Comparison of ENCODE assay signal across 11 mouse cellular contexts in the genomic region with DNA sequence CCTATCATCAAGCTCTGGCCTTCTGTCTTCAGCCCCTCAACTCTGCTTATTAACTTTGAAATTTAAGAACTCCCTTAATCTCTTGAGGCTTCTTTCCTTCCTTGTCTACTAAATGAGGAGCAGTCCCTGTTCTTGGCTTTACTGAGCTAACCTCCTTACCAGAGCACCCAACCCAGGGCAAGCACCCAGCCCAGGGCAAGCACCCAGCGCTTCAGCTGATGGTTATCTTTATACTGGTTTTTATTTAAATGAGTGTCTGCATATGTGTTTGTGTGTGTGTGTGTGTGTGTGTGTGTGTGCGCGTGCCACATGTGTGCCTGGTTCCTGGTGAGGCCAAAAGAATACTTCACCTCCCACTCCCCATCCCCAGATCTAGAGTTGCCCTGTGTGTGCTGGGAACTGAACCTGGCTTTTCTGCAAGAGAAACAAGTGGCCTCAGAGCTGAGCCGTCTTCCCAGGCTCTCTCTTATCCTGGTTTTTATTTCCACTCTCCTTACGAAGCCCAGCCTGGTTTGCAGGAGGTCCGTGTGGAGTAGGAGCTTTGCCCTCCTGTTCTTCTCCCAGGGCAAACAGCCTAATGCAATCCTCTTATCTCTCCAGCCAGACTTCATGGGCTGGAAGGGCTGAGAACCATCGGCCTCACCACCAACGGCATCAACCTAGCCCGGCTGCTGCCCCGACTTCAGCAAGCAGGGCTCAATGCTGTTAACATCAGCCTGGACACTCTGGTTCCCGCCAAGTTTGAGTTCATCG. TPM values are rescaled to one million over a fixed set of nuclear protein-coding genes. Genes with fewer than 3 reads are reported as not detected.
DNase-seq lines count a peak whose midpoint lies in the region; ATAC-seq and TF ChIP-seq lines count a peak whose summit lies in the region.
"Had no signal": no experiment of that assay in that cellular context is flagged by ENCODE, and none has a peak within 500 bp of the region (broad histone marks: within the 10 kb centered on the region; RNA-seq: fewer than 3 reads in every experiment).

No protein-coding gene starts in this region.

- ATAC-seq in liver, embryonic 15.5 days (ENCODE audit: insufficient read depth), result peak; percentile 95
- ATAC-seq in stomach, postnatal 0 days (ENCODE audit: low FRiP score, low TSS enrichment), result 0 out of 2 replicates have a peak, but pooled peaks have one; percentile 8
- ATAC-seq: forebrain, postnatal 0 days had no signal

- DNase-seq in heart, embryonic 10.5 days (ENCODE audit: low spot score), result no peak
- DNase-seq in heart, adult 9 months (ENCODE audit: low spot score in 2 of 2), result no peak
- peak; percentile 36 for DNase-seq in testis, postnatal 10 days (ENCODE audit: low spot score)
- DNase-seq in testis, postnatal 14 days (ENCODE audit: low spot score), result no peak
- no peak for DNase-seq in stomach, postnatal 0 days (ENCODE audit: low spot score)
- no peak for DNase-seq in B cell, adult 2 months
- DNase-seq in ovary, postnatal 14 days (ENCODE audit: low spot score), result no peak
- DNase-seq: cerebellum, adult 11 months; forebrain, postnatal 0 days had no signal

- peaks cover 3% of the 10 kb centered on the region; the same call in 1 of the 2 replicates for H3K9me3 ChIP-seq in heart, embryonic 10.5 days
- no peaks in the 10 kb centered on the region for H3K9me3 ChIP-seq in liver, embryonic 15.5 days (replicated peaks)
- no peaks in the 10 kb centered on the region for H3K9me3 ChIP-seq in stomach, postnatal 0 days (ENCODE audit: control insufficient read depth, low read length)
- H3K9me3 ChIP-seq: limb, embryonic 10.5 days had no signal

- H3K36me3 ChIP-seq in heart, embryonic 10.5 days, result peaks cover 42% of the 10 kb centered on the region
- H3K36me3 ChIP-seq in liver, embryonic 15.5 days (replicated peaks), result peaks cover 64% of the 10 kb centered on the region
- peaks cover 17% of the 10 kb centered on the region; the same call in 1 of the 2 replicates for H3K36me3 ChIP-seq in stomach, postnatal 0 days (ENCODE audit: control insufficient read depth, insufficient read depth, low read length)

- H3K27ac ChIP-seq in heart, embryonic 10.5 days, result 0 out of 2 replicates have a peak overlapping the region, but pooled peaks have one; percentile 31
- peak overlapping the region; percentile 97 for H3K27ac ChIP-seq in liver, embryonic 15.5 days (replicated peaks)
- no peak overlapping the region for H3K27ac ChIP-seq in stomach, postnatal 0 days (replicated peaks)
- H3K27ac ChIP-seq: limb, embryonic 10.5 days had no signal

- H3K4me3 ChIP-seq in heart, embryonic 10.5 days, result no peak overlapping the region
- H3K4me3 ChIP-seq in liver, embryonic 15.5 days (replicated peaks), result peak overlapping the region; percentile 56
- H3K4me3 ChIP-seq in stomach, postnatal 0 days (ENCODE audit: low read depth, low read length), result no peak overlapping the region
- H3K4me3 ChIP-seq: limb, embryonic 10.5 days had no signal

- no peaks in the 10 kb centered on the region for H3K27me3 ChIP-seq in heart, embryonic 10.5 days (ENCODE audit: insufficient read depth, poor library complexity, severe bottlenecking)
- H3K27me3 ChIP-seq in liver, embryonic 15.5 days, result no peaks in the 10 kb centered on the region
- no peaks in the 10 kb centered on the region for H3K27me3 ChIP-seq in stomach, postnatal 0 days (ENCODE audit: control insufficient read depth, insufficient read depth, low read length)

- WGBS in heart, embryonic 10.5 days, result 39% methylated on average over 12 of the region's 12 CpGs
- 20% methylated on average over 12 of the region's 12 CpGs for WGBS in liver, embryonic 15.5 days (ENCODE audit: insufficient replicate concordance)
- 74% methylated on average over 12 of the region's 12 CpGs for WGBS in stomach, postnatal 0 days

- no peak for TF ChIP-seq EP300 in stomach, postnatal 0 days (optimal IDR thresholded peaks at IDR 0.05)

- no peak for TF ChIP-seq CTCF in stomach, postnatal 0 days (IDR thresholded peaks at IDR 0.05; ENCODE audit: low read depth)

- H3K4me1 ChIP-seq in heart, embryonic 10.5 days, result peaks cover 19% of the 10 kb centered on the region
- peaks cover 72% of the 10 kb centered on the region for H3K4me1 ChIP-seq in liver, embryonic 15.5 days (replicated peaks)
- no peaks in the 10 kb centered on the region for H3K4me1 ChIP-seq in stomach, postnatal 0 days (replicated peaks; ENCODE audit: control insufficient read depth, insufficient read depth)

- H3K4me2 ChIP-seq in liver, embryonic 15.5 days, result peak overlapping the region; percentile 68
- no peak overlapping the region for H3K4me2 ChIP-seq in stomach, postnatal 0 days (replicated peaks; ENCODE audit: low read depth)

- H3K9ac ChIP-seq in liver, embryonic 15.5 days, result peak overlapping the region; percentile 67
- H3K9ac ChIP-seq in stomach, postnatal 0 days (ENCODE audit: low read length), result no peak overlapping the region
- H3K9ac ChIP-seq: forebrain, postnatal 0 days had no signal

RNA-seq across cellular contexts. Expression of a gene that starts 10.8 kb away (rescaled TPM):
- 6.4 and 9.3 TPM in 2 replicates for polyA plus RNA-seq in heart, embryonic 10.5 days (2016; fragmentation: Nextera tagmentation; extraction: Ambion mirVana)
- 10.4 and 10.5 TPM in 2 replicates for polyA plus RNA-seq in liver, embryonic 15.5 days (2015; fragmentation: Nextera tagmentation; extraction: Ambion mirVana)
- polyA plus RNA-seq in stomach, postnatal 0 days (2015; fragmentation: Nextera tagmentation; extraction: Ambion mirVana), result 5.0 and 7.5 TPM in 2 replicates
